Mouse (Mus musculus): ENCODE data around the gene Adcy2.

DNA sequence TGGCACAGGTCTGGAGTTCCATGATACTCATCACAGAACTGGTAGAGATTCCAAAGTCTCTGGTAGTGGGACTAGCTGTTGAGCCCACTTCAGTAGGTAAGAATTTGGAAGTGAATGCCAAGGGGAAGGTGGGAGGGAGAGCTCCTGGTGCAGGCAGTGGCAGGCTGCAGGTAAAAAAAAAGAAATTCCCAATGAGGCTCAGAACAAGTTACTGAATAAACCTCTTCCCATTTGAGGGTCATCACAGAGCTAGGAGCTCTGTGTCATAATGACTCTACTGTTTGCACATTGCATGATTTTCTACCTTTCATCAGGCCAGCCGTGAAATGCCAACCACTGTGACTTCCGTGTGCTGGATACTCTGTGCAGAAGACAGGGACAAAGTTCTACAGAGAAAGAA, 314.4 kb downstream of the Adcy2 start:
- TF ChIP-seq CTCF (IDR thresholded peaks at IDR 0.05; ENCODE audit: extremely low read depth, insufficient read depth, low read length) (no peak), POLR2A (IDR thresholded peaks at IDR 0.05; ENCODE audit: extremely low read depth, insufficient read depth, low read length) (no peak)

All from cortical plate, adult 2 months (tissue).